Mouse (Mus musculus) myocyte (in vitro differentiated cells): ENCODE measurements around the gene Creb3l1. TPM values are rescaled to one million over a fixed set of nuclear protein-coding genes. Genes with fewer than 3 reads are reported as not detected.

Source experiments
- H3K27me3 ChIP-seq: one replicate; pipeline ENCODE4 v1.6.1; 2011; ENCODE audit not compliant: control insufficient read depth, insufficient read depth, insufficient read length
- H3K36me3 ChIP-seq: one replicate; pipeline ENCODE4 v1.6.1; 2011; ENCODE audit not compliant: control insufficient read depth, insufficient read depth
- H3K4me2 ChIP-seq: one replicate; pipeline ENCODE4 v1.6.1; 2011; ENCODE audit warnings: low read depth, control low read depth
- H3K4me3 ChIP-seq: one replicate; pipeline ENCODE4 v1.5.1; 2011; ENCODE audit warnings: mild to moderate bottlenecking, control low read depth, moderate library complexity
- H3K79me2 ChIP-seq: one replicate; pipeline ENCODE4 v1.6.1; 2011; ENCODE audit not compliant: control insufficient read depth, insufficient read depth
- H3ac ChIP-seq: one replicate; pipeline ENCODE4 v1.6.1; 2011; ENCODE audit not compliant: control insufficient read depth, insufficient read length
- CEBPB ChIP-seq: IDR thresholded peaks from 2 replicates; pipeline ENCODE4 v1.6.1; 2011; ENCODE audit warnings: mild to moderate bottlenecking, moderate library complexity; ENCODE audit not compliant: poor library complexity, insufficient read depth, severe bottlenecking
- E2F4 ChIP-seq: IDR thresholded peaks from one replicate; pipeline ENCODE4 v1.6.1; 2011; ENCODE audit warnings: mild to moderate bottlenecking, control low read depth, moderate library complexity; ENCODE audit not compliant: insufficient read depth
- MAX ChIP-seq: IDR thresholded peaks from one replicate; pipeline ENCODE4 v1.6.1; 2011; ENCODE audit warnings: low read depth, mild to moderate bottlenecking, control low read depth
- MYOD1 ChIP-seq, 3 experiments: IDR thresholded peaks; one replicate each; pipeline ENCODE4 v1.6.1; 2011; ENCODE audit warnings: control low read depth in 2 of 3, low read depth in 2 of 3, mild to moderate bottlenecking in 2 of 3, moderate library complexity in 1 of 3; ENCODE audit not compliant: insufficient read length in 2 of 3, control insufficient read depth in 1 of 3
- MYOG ChIP-seq, 3 experiments: IDR thresholded peaks; one replicate each; pipeline ENCODE4 v1.6.1; 2011; ENCODE audit warnings: control low read depth in 2 of 3, low read depth in 2 of 3, mild to moderate bottlenecking in 2 of 3; ENCODE audit not compliant: insufficient read length in 2 of 3, control insufficient read depth in 1 of 3, insufficient read depth in 1 of 3
- POLR2A ChIP-seq: IDR thresholded peaks from one replicate; pipeline ENCODE4 v1.6.1; 2011; ENCODE audit warnings: low read depth, mild to moderate bottlenecking, control low read depth, moderate library complexity; ENCODE audit not compliant: insufficient read length
- POLR2AphosphoS2 ChIP-seq: IDR thresholded peaks from one replicate; pipeline ENCODE4 v1.6.1; 2011; ENCODE audit warnings: low read depth, control low read depth; ENCODE audit not compliant: insufficient read length
- REST ChIP-seq: IDR thresholded peaks from one replicate; pipeline ENCODE4 v1.6.1; 2011; ENCODE audit warnings: mild to moderate bottlenecking, control low read depth, moderate library complexity; ENCODE audit not compliant: insufficient read depth, insufficient read length
- SRF ChIP-seq: IDR thresholded peaks from one replicate; pipeline ENCODE4 v1.6.1; 2011; ENCODE audit warnings: low read depth; ENCODE audit not compliant: control insufficient read depth, insufficient read length
- TCF12 ChIP-seq: IDR thresholded peaks from one replicate; pipeline ENCODE4 v1.6.1; 2011; ENCODE audit warnings: mild to moderate bottlenecking, control low read depth; ENCODE audit not compliant: poor library complexity, insufficient read depth, severe bottlenecking
- TCF3 ChIP-seq: IDR thresholded peaks from one replicate; pipeline ENCODE4 v1.6.1; 2011; ENCODE audit warnings: low read depth, control low read depth; ENCODE audit not compliant: insufficient read length
- USF1 ChIP-seq: IDR thresholded peaks from one replicate; pipeline ENCODE4 v1.6.1; 2011; ENCODE audit warnings: low read depth, mild to moderate bottlenecking, control low read depth, moderate library complexity
- polyA plus RNA-seq: library from polyadenylated mRNA; unstranded; fragments of >200 nt; fragmentation: generic; extraction: Trizol; gene quantifications from one replicate; pipeline ENCODE4 v1.2.1, GENCODE M21; 2012; ENCODE audit warnings: missing spikeins

Gene Creb3l1
- polyA plus RNA-seq, 1 experiment: 97.3 TPM

DNA sequence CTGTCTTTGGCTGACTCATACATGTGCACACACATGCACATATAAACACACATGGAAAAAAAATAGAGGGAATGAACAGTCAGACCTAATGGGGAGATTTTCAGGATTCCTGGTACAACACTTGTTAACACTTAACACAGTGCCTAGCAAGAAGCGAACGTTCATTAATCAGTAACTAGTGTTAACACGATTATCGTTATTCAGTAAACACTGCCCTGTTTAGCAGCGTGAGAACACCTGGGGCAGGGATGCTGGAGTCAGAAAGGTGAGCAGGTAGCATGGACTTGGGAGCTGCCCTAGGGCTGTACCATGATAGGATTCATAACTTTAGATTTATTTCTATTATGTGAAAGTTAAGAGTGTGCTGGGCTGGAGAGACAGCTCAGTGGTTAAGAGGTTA is 28.3 kb downstream of the Creb3l1 start:
- no peak overlapping the region for H3K4me2 ChIP-seq
- no peak overlapping the region for H3ac ChIP-seq
- H3K27me3 ChIP-seq: no peaks in the 10 kb centered on the region
- TF ChIP-seq MAX: no peak
- no peak for TF ChIP-seq POLR2AphosphoS2
- no peak for TF ChIP-seq MYOD1 (IDR thresholded peaks at IDR 0.05; ENCODE audit: control insufficient read depth in 1 of 3, insufficient read length in 2 of 3, low read depth in 2 of 3)
- TF ChIP-seq MYOG (IDR thresholded peaks at IDR 0.05; ENCODE audit: control insufficient read depth in 1 of 3, insufficient read depth in 1 of 3, insufficient read length in 2 of 3, low read depth in 2 of 3): no peak
- no peak for TF ChIP-seq REST
- no peak for TF ChIP-seq E2F4
- TF ChIP-seq TCF3: no peak
- TF ChIP-seq CEBPB: no peak
- TF ChIP-seq POLR2A: no peak
- TF ChIP-seq USF1: no peak
- no peak for TF ChIP-seq TCF12
- TF ChIP-seq SRF: no peak
- no peaks in the 10 kb centered on the region for H3K79me2 ChIP-seq
- H3K4me3 ChIP-seq: no peak overlapping the region
- peaks cover 48% of the 10 kb centered on the region for H3K36me3 ChIP-seq

DNA sequence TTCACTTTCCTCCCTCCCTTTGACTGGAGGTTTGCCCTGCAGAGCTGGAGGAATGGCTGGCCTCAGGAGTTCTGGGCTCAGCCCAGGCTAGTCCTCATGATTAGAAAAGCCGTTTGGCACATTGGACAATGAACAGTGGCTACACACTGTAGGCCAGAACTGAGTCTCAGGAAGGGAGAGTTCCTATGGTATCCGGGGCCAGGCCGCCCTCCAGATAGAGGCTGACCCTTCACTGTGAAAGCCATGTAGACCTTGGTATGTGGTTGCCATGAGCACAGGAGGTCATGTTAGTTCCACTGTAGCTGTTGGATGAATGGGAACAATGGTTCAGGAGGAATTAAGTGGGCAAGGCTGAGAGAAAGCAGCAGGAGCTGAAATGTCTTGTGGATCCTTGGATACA is 30.9 kb downstream of the Creb3l1 start:
- Histone ChIP-seq H3K36me3 (peaks cover 51% of the 10 kb centered on the region), H3K4me2 (no peak overlapping the region), H3ac (no peak overlapping the region), H3K4me3 (no peak overlapping the region), H3K27me3 (no peaks in the 10 kb centered on the region), H3K79me2 (no peaks in the 10 kb centered on the region)
- TF ChIP-seq POLR2A (no peak), MYOG (IDR thresholded peaks at IDR 0.05; ENCODE audit: control insufficient read depth in 1 of 3, insufficient read depth in 1 of 3, insufficient read length in 2 of 3, low read depth in 2 of 3) (no peak), MAX (no peak), REST (no peak), MYOD1 (IDR thresholded peaks at IDR 0.05; ENCODE audit: control insufficient read depth in 1 of 3, insufficient read length in 2 of 3, low read depth in 2 of 3) (no peak), CEBPB (no peak), SRF (no peak), POLR2AphosphoS2 (no peak), TCF3 (no peak), E2F4 (no peak), USF1 (no peak), TCF12 (no peak)

DNA sequence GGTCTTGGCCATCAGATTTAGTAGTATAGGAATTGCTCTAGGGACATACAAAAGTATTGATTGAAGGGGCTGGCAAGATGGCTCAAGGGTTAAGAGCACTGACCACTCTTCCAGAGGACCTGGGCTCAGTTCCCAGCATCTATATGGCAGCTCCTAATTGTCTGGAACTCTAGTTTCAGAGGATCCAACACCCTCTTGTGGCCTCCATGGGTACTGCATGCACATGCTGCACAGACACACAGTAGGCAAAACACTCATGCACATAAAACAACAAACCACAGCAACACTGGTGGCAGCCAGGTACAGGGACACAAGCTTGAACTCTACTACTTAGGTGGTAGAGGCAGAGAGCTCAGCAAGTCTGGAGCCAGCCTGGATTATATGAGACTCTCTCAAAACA is 34.6 kb downstream of the Creb3l1 start:
- Histone ChIP-seq H3K4me2 (no peak overlapping the region), H3K4me3 (no peak overlapping the region), H3K79me2 (no peaks in the 10 kb centered on the region), H3ac (no peak overlapping the region), H3K27me3 (no peaks in the 10 kb centered on the region), H3K36me3 (peaks cover 59% of the 10 kb centered on the region)
- no peak for TF ChIP-seq SRF

DNA sequence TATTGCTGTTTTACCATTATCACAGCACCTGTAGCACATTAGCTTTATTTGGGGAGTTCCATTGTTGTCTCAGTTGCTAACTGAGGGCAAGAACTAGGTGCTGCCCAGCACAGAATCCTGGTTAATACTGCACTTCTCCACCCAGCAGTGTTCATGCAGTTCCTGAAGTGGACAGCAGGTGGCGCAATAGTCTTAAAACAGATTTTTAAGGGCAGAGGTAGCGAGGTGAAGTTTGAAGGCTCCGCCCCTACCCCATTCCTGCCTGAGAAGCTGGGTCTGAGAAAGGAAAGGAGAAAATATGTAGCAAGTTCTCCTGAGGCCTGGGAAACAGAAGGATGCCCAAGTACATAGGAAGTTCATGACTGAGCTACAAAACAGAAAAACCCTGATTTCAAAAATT is 36.8 kb downstream of the Creb3l1 start:
- Histone ChIP-seq H3K4me3 (no peak overlapping the region), H3K27me3 (no peaks in the 10 kb centered on the region), H3K4me2 (no peak overlapping the region), H3K79me2 (no peaks in the 10 kb centered on the region), H3ac (no peak overlapping the region), H3K36me3 (peaks cover 46% of the 10 kb centered on the region)
- TF ChIP-seq MYOG (IDR thresholded peaks at IDR 0.05; ENCODE audit: control insufficient read depth in 1 of 3, insufficient read depth in 1 of 3, insufficient read length in 2 of 3, low read depth in 2 of 3) (no peak), E2F4 (no peak), USF1 (no peak), REST (no peak), SRF (no peak), POLR2AphosphoS2 (no peak), TCF12 (no peak), TCF3 (no peak), CEBPB (no peak), POLR2A (no peak), MAX (no peak), MYOD1 (IDR thresholded peaks at IDR 0.05; ENCODE audit: control insufficient read depth in 1 of 3, insufficient read length in 2 of 3, low read depth in 2 of 3) (no peak)

DNA sequence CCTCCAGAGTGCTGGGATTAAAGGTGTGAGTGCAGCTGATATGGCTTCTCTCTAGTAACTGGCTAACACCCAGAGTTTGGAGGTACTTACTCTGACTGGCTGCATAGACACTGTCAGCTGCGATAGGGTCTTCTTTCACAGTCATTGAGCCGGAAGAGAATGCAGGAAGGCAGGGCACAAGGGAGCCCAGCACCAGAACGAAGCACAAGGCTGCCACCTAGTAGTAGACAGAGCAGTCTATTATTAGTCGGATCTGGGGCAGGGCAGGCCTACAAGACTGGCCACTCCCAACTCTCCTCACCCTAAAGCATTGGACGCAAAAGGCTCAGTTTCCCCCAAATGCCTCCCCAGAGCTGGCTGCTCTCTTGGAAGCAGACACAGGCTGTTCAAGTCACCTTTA is 38.2 kb downstream of the Creb3l1 start:
- H3ac ChIP-seq: no peak overlapping the region
- peaks cover 43% of the 10 kb centered on the region for H3K36me3 ChIP-seq
- TF ChIP-seq E2F4: no peak
- no peak for TF ChIP-seq MYOG (IDR thresholded peaks at IDR 0.05; ENCODE audit: control insufficient read depth in 1 of 3, insufficient read depth in 1 of 3, insufficient read length in 2 of 3, low read depth in 2 of 3)
- TF ChIP-seq TCF3: no peak
- no peak for TF ChIP-seq POLR2AphosphoS2
- TF ChIP-seq MYOD1 (IDR thresholded peaks at IDR 0.05; ENCODE audit: control insufficient read depth in 1 of 3, insufficient read length in 2 of 3, low read depth in 2 of 3): no peak
- TF ChIP-seq USF1: no peak
- TF ChIP-seq REST: no peak
- no peaks in the 10 kb centered on the region for H3K79me2 ChIP-seq
- no peak overlapping the region for H3K4me3 ChIP-seq
- H3K27me3 ChIP-seq: no peaks in the 10 kb centered on the region
- no peak overlapping the region for H3K4me2 ChIP-seq
